Mouse (Mus musculus): ENCODE results near the gene Nt5dc2. TPM values are rescaled to one million over a fixed set of nuclear protein-coding genes. Genes with fewer than 3 reads are reported as not detected.
A peak's percentile ranks its signal among the peaks of the same experiment; 100 is the strongest.

Gene Nt5dc2
- polyA plus RNA-seq (2014; fragmentation: Nextera tagmentation; extraction: Ambion mirVana) = 329 and 341 TPM in 2 replicates

DNA sequence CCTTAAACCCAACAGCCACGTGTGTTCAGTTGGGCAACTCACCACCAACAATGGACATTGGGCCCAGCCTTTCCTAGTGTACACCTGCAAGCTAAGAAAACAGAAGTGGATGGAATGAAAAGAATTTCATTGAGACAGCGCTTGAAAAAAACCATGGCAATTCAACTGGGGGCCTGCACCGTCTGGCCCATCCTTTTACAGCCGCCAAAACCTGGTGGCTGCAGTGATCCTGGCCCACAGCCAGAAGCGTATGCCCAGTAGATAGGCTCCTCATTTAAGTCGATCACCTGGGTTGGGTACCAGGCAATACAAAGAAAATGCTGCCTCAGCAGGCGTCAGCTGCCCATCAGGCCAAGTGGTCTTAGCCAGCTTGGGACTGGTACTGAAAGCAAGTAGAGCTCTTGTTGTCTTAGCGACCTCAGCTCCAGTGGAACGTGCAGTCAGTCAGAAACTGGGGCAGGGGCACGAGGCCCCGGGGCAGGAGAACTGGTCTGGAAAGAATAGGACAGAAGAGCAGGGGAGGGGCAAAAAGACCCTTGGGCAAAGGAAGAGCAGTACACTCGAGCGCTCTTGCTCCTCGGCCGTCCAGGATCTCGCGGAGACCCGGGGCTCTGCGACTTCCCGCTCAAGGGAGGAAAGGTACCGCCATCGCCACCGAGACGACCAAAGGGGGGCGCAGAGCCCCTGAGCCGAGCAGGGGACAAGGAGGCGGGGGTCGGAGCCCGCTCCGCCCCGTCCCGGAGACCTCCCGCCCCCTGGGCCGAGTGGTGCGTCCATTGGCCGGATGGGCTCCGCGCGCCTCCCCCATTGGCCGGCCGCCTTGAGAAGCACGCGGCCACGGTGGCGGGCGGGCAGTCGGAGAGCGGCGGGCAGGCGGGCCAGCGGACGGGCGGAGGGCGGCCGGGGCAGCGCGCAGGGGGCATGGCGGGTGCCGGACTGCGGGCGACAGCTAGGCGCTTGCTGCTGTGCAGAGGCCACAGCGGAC lies at the start of gene Nt5dc2:
TSS of gene Nt5dc2 (plus strand) at position 818 of the 985 bp plus-strand sequence.
- Histone ChIP-seq H3K9me3 (ENCODE audit: control insufficient read depth, low read length) (no peaks in the 10 kb centered on the region), H3K4me1 (ENCODE audit: control insufficient read depth in 2 of 2, insufficient read depth in 2 of 2, low read length in 2 of 2) (peaks cover 27 to 39% of the 10 kb centered on the region in 2 experiments), H3K36me3 (ENCODE audit: control insufficient read depth, insufficient read depth, low read length) (peaks cover 13% of the 10 kb centered on the region), H3K9ac (ENCODE audit: low read length) (peak within 1 kb of the TSS; percentile 93), H3K27ac (replicated peaks in 1 of 2; ENCODE audit: control insufficient read depth in 1 of 2, insufficient read depth in 1 of 2, low read depth in 2 of 2, low read length in 2 of 2) (peak within 1 kb of the TSS; percentile 83 to 84), H3K27me3 (ENCODE audit: control insufficient read depth, insufficient read depth, low read length) (no peaks in the 10 kb centered on the region), H3K4me3 (ENCODE audit: control insufficient read depth in 1 of 2, insufficient read depth in 1 of 2, low read depth in 1 of 2, low read length in 2 of 2) (peak within 1 kb of the TSS; percentile 74 to 88), H3K4me2 (ENCODE audit: low read length) (peak within 1 kb of the TSS; percentile 84)
- 3% methylated on average over 57 of the region's 63 CpGs for WGBS
- peak; percentile 80 for ATAC-seq (ENCODE audit: insufficient number of reproducible peaks, insufficient read depth, low FRiP score, low read depth)

DNA sequence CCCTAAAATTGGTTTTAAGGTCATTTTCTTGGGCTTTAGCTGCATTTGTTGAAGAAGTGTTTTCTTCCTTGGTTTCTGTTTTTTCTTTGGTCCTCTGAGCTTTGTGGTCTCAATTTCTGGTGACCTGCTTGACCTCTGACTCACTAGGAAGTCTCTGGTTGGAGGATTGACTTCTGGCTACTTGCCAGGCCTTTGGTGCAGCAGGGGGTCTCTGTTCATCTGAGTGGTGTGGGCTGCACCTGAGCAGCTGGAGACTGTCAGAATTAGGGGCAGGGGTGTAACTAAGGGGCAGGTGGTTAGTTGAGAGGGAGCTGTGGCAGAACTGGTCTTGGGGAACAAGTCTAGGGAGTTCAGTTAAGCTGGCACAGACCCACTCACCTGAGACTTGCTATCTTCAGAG lies 49.7 kb upstream of the Nt5dc2 start:
- H3K4me3 ChIP-seq (ENCODE audit: control insufficient read depth in 1 of 2, insufficient read depth in 1 of 2, low read depth in 1 of 2, low read length in 2 of 2) = no peak overlapping the region
- no peak overlapping the region for H3K4me2 ChIP-seq (ENCODE audit: low read length)
- H3K9ac ChIP-seq (ENCODE audit: low read length) = no peak overlapping the region
- H3K27ac ChIP-seq (replicated peaks in 1 of 2; ENCODE audit: control insufficient read depth in 1 of 2, insufficient read depth in 1 of 2, low read depth in 2 of 2, low read length in 2 of 2) = no peak overlapping the region
- ATAC-seq (ENCODE audit: insufficient number of reproducible peaks, insufficient read depth, low FRiP score, low read depth) = no peak
- H3K27me3 ChIP-seq (ENCODE audit: control insufficient read depth, insufficient read depth, low read length) = no peaks in the 10 kb centered on the region
- no peaks in the 10 kb centered on the region for H3K4me1 ChIP-seq (ENCODE audit: control insufficient read depth in 2 of 2, insufficient read depth in 2 of 2, low read length in 2 of 2)
- H3K36me3 ChIP-seq (ENCODE audit: control insufficient read depth, insufficient read depth, low read length) = peaks cover 82% of the 10 kb centered on the region
- H3K9me3 ChIP-seq (ENCODE audit: control insufficient read depth, low read length) = no peaks in the 10 kb centered on the region; the same call in 1 of the 2 replicates

DNA sequence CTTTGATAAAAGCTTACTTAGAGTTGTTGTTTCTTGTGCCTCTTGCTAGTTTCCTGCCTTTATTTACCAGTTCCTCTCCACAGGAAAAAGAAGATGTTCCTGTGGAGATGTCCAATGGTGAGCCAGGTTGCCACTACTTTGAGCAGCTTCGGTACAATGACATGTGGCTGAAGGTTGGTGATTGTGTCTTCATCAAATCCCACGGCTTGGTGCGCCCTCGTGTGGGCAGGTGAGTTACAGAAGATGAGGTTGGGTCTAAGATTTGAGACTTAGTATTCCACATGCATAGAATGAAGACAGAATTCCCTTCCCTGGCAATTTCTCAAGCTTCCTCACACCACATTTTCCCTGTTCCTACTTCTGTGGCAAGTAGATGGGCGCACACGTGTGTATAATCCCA lies 43.4 kb upstream of the Nt5dc2 start:
- 79% methylated on average over 6 of the region's 6 CpGs for WGBS
- peaks cover 0 to 7% of the 10 kb centered on the region in 2 experiments; a peak in 3 of 4 replicates for H3K4me1 ChIP-seq (ENCODE audit: control insufficient read depth in 2 of 2, insufficient read depth in 2 of 2, low read length in 2 of 2)
- peaks cover 88% of the 10 kb centered on the region for H3K36me3 ChIP-seq (ENCODE audit: control insufficient read depth, insufficient read depth, low read length)

DNA sequence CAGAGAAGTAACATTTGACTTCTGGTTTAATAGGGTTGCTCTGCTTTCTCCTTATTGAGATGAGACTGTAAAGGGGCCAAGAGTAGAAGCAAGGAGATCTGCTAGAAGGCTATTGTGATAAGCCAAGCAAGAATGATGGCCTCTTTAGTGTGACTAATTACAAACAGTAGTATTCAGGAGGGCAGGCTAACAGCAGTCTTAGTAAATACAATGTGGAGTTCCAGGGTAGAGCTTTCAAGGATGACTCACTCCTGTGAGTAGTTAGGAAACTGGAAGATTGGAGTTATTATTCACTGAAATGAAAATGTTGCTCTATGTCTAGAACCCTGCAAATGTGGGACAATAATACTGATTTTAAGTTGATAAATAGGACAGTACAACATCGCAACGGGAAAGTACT lies 42.3 kb upstream of the Nt5dc2 start:
- Histone ChIP-seq H3K9me3 (ENCODE audit: control insufficient read depth, low read length) (no peaks in the 10 kb centered on the region), H3K27ac (replicated peaks in 1 of 2; ENCODE audit: control insufficient read depth in 1 of 2, insufficient read depth in 1 of 2, low read depth in 2 of 2, low read length in 2 of 2) (no peak overlapping the region), H3K4me3 (ENCODE audit: control insufficient read depth in 1 of 2, insufficient read depth in 1 of 2, low read depth in 1 of 2, low read length in 2 of 2) (no peak overlapping the region), H3K27me3 (ENCODE audit: control insufficient read depth, insufficient read depth, low read length) (no peaks in the 10 kb centered on the region), H3K4me2 (ENCODE audit: low read length) (no peak overlapping the region), H3K4me1 (ENCODE audit: control insufficient read depth in 2 of 2, insufficient read depth in 2 of 2, low read length in 2 of 2) (peaks cover 0 to 7% of the 10 kb centered on the region in 2 experiments; a peak in 3 of 4 replicates), H3K36me3 (ENCODE audit: control insufficient read depth, insufficient read depth, low read length) (peaks cover 88% of the 10 kb centered on the region), H3K9ac (ENCODE audit: low read length) (no peak overlapping the region)
- ATAC-seq (ENCODE audit: insufficient number of reproducible peaks, insufficient read depth, low FRiP score, low read depth) = no peak
- 99% methylated on average over 2 of the region's 2 CpGs for WGBS

More for the DNA sequence above, 43.4 kb upstream of the Nt5dc2 start:
- ATAC-seq (ENCODE audit: insufficient number of reproducible peaks, insufficient read depth, low FRiP score, low read depth) = no peak
- Histone ChIP-seq H3K9me3 (ENCODE audit: control insufficient read depth, low read length) (no peaks in the 10 kb centered on the region), H3K4me3 (ENCODE audit: control insufficient read depth in 1 of 2, insufficient read depth in 1 of 2, low read depth in 1 of 2, low read length in 2 of 2) (no peak overlapping the region), H3K27me3 (ENCODE audit: control insufficient read depth, insufficient read depth, low read length) (no peaks in the 10 kb centered on the region), H3K27ac (replicated peaks in 1 of 2; ENCODE audit: control insufficient read depth in 1 of 2, insufficient read depth in 1 of 2, low read depth in 2 of 2, low read length in 2 of 2) (no peak overlapping the region), H3K9ac (ENCODE audit: low read length) (no peak overlapping the region), H3K4me2 (ENCODE audit: low read length) (no peak overlapping the region)

DNA sequence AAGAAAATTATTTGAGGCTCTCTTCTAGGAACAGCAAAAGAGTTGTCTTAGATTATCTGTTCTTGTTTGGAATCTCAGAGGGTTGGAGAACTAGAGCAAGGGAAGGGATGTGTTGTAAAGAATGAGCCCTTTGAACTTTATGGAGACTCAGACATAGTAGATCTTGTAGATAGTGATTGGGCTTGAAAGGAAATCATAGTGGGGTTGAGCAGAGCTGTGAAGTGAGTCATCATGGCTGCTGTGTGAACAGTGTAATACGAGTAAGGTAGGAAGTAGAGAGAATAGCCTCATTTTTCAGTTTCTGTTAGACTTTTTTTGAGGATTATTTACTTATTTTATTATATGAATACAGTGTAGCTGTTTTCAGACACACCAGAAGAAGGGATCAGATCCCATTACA lies 40.9 kb upstream of the Nt5dc2 start:
- no peak for ATAC-seq (ENCODE audit: insufficient number of reproducible peaks, insufficient read depth, low FRiP score, low read depth)
- H3K27ac ChIP-seq (replicated peaks in 1 of 2; ENCODE audit: control insufficient read depth in 1 of 2, insufficient read depth in 1 of 2, low read depth in 2 of 2, low read length in 2 of 2) = no peak overlapping the region
- H3K4me1 ChIP-seq (ENCODE audit: control insufficient read depth in 2 of 2, insufficient read depth in 2 of 2, low read length in 2 of 2) = peaks cover 0 to 7% of the 10 kb centered on the region in 2 experiments; a peak in 3 of 4 replicates
- H3K9ac ChIP-seq (ENCODE audit: low read length) = no peak overlapping the region
- 89% methylated on average over 1 of the region's 1 CpGs for WGBS
- H3K9me3 ChIP-seq (ENCODE audit: control insufficient read depth, low read length) = no peaks in the 10 kb centered on the region
- H3K27me3 ChIP-seq (ENCODE audit: control insufficient read depth, insufficient read depth, low read length) = no peaks in the 10 kb centered on the region
- H3K4me2 ChIP-seq (ENCODE audit: low read length) = no peak overlapping the region
- H3K36me3 ChIP-seq (ENCODE audit: control insufficient read depth, insufficient read depth, low read length) = peaks cover 86% of the 10 kb centered on the region
- H3K4me3 ChIP-seq (ENCODE audit: control insufficient read depth in 1 of 2, insufficient read depth in 1 of 2, low read depth in 1 of 2, low read length in 2 of 2) = no peak overlapping the region

DNA sequence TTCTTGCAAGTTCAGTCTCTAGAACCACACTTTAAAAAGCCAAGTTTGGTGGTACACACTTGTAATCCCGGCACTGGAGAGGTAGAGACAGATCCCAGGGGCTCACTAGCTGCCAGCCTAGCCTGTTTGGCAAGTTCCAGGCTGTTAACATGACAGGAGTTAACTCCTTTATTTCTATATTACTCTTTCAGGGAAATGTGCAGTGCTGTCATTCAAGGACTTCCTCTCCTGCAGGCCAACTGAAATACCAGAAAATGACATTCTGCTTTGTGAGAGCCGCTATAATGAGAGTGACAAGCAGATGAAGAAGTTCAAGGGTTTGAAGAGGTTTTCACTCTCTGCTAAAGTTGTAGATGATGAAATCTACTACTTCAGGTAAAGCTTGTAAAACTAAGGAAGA lies 25.7 kb upstream of the Nt5dc2 start:
- Histone ChIP-seq H3K27ac (replicated peaks in 1 of 2; ENCODE audit: control insufficient read depth in 1 of 2, insufficient read depth in 1 of 2, low read depth in 2 of 2, low read length in 2 of 2) (no peak overlapping the region), H3K9me3 (ENCODE audit: control insufficient read depth, low read length) (no peaks in the 10 kb centered on the region), H3K27me3 (ENCODE audit: control insufficient read depth, insufficient read depth, low read length) (no peaks in the 10 kb centered on the region), H3K36me3 (ENCODE audit: control insufficient read depth, insufficient read depth, low read length) (peaks cover 92% of the 10 kb centered on the region), H3K4me2 (ENCODE audit: low read length) (no peak overlapping the region), H3K9ac (ENCODE audit: low read length) (no peak overlapping the region), H3K4me1 (ENCODE audit: control insufficient read depth in 2 of 2, insufficient read depth in 2 of 2, low read length in 2 of 2) (peaks cover 0 to 4% of the 10 kb centered on the region in 2 experiments; a peak in 1 of 4 replicates), H3K4me3 (ENCODE audit: control insufficient read depth in 1 of 2, insufficient read depth in 1 of 2, low read depth in 1 of 2, low read length in 2 of 2) (no peak overlapping the region)
- no peak for ATAC-seq (ENCODE audit: insufficient number of reproducible peaks, insufficient read depth, low FRiP score, low read depth)
- 84% methylated on average over 2 of the region's 2 CpGs for WGBS

DNA sequence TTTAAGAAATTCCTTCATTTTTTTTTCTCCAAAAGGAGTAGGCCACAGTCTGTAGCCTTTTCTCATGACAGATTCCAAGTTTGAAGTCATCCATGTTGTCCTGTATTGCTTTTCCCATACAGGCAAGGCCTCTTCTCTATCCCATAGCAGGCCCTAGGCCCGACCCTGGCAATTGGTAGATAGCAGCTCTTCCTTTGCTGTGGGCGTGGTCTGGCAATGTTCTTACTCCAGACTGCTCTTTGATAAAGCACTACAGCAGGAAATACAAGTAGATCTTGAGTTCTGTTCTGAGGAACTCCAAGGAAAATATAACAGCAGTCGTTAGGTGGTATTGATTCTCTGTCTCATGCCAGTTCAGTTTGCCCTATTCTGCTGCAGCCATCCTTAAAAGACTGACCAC lies 20.2 kb upstream of the Nt5dc2 start:
- Histone ChIP-seq H3K4me1 (ENCODE audit: control insufficient read depth in 2 of 2, insufficient read depth in 2 of 2, low read length in 2 of 2) (0 out of 4 replicates have a peak, but pooled peaks cover 0 to 3% of the 10 kb centered on the region in 2 experiments), H3K4me2 (ENCODE audit: low read length) (no peak overlapping the region), H3K27ac (replicated peaks in 1 of 2; ENCODE audit: control insufficient read depth in 1 of 2, insufficient read depth in 1 of 2, low read depth in 2 of 2, low read length in 2 of 2) (no peak overlapping the region), H3K9me3 (ENCODE audit: control insufficient read depth, low read length) (no peaks in the 10 kb centered on the region), H3K9ac (ENCODE audit: low read length) (no peak overlapping the region), H3K36me3 (ENCODE audit: control insufficient read depth, insufficient read depth, low read length) (peaks cover 95% of the 10 kb centered on the region), H3K27me3 (ENCODE audit: control insufficient read depth, insufficient read depth, low read length) (no peaks in the 10 kb centered on the region), H3K4me3 (ENCODE audit: control insufficient read depth in 1 of 2, insufficient read depth in 1 of 2, low read depth in 1 of 2, low read length in 2 of 2) (no peak overlapping the region)
- ATAC-seq (ENCODE audit: insufficient number of reproducible peaks, insufficient read depth, low FRiP score, low read depth) = no peak
- 54% methylated on average over 3 of the region's 3 CpGs for WGBS
